Mouse (Mus musculus) neural tube, embryonic 12.5 days (tissue): ENCODE results near the gene Rbm39. TPM values are rescaled to one million over a fixed set of nuclear protein-coding genes. Genes with fewer than 3 reads are reported as not detected.
"Not testable (repeated sequence)": the region's sequence is repeated elsewhere in the genome, so short reads cannot be mapped to it uniquely, and the experiment has no call there.

ENCODE experiments used
- ATAC-seq: fragments of 200-750 bp; cut with Nextera tagmentation; 2 replicates; pipeline ENCODE4 v1.8.0; 2017; ENCODE audit warnings: low read depth, mild to moderate bottlenecking, moderate TSS enrichment, moderate library complexity; ENCODE audit not compliant: low FRiP score
- H3K27ac ChIP-seq: fragments of 300-500 bp; sonication (generic); 2 replicates; pipeline ENCODE4 v1.5.1; 2016
- H3K27me3 ChIP-seq: fragments of 300-500 bp; sonication (generic); replicated peaks from 2 replicates; pipeline ENCODE4 v1.6.1; 2016; ENCODE audit warnings: mild to moderate bottlenecking
- H3K36me3 ChIP-seq: fragments of 300-500 bp; sonication (generic); 2 replicates; pipeline ENCODE4 v1.6.1; 2016; ENCODE audit warnings: mild to moderate bottlenecking
- H3K4me1 ChIP-seq: fragments of 300-500 bp; sonication (generic); 2 replicates; pipeline ENCODE4 v1.6.1; 2016
- H3K4me2 ChIP-seq: fragments of 300-500 bp; sonication (generic); replicated peaks from 2 replicates; pipeline ENCODE4 v1.6.1; 2016; ENCODE audit warnings: mild to moderate bottlenecking
- H3K4me3 ChIP-seq: fragments of 300-500 bp; sonication (generic); 2 replicates; pipeline ENCODE4 v1.5.1; 2016
- H3K9ac ChIP-seq: fragments of 300-500 bp; sonication (generic); 2 replicates; pipeline ENCODE4 v1.6.1; 2016; ENCODE audit warnings: mild to moderate bottlenecking
- H3K9me3 ChIP-seq: fragments of 300-500 bp; sonication (generic); 2 replicates; pipeline ENCODE4 v1.6.1; 2016; ENCODE audit warnings: mild to moderate bottlenecking
- WGBS: fragments of 180-500 bp; shearing (Covaris S2); methylation state at CpG from one replicate; pipeline ENCODE4 v1.1.7; 2016; 5-methylcytosine and 5-hydroxymethylcytosine counted together
- polyA plus RNA-seq: library from polyadenylated mRNA; unstranded; fragments of >200 nt; fragmentation: Nextera tagmentation; extraction: Ambion mirVana; gene quantifications from 2 replicates; pipeline ENCODE4 v1.2.1, GENCODE M21; 2016

Rbm39 gene
- polyA plus RNA-seq, 1 experiment from 2014 or later: 583 TPM

DNA sequence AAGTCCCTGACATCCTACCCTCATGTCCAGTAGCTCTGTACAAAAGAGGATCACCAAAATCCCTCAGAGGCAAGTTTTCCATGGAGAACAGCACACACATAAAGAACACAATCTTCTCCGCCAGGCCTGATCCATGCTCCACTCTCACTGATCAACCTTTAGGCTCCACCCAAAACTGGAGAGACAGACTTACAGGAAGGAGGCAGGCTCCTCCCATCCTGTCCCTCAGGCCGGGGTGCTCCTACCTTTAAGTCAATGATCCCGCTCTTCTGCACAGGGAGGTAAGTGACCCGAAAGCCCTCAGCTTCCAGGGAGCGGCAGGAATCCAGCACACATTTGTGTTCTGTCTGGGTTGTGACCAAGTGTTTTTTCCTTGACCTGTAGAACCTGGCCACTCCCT is 45.9 kb downstream of the Rbm39 start:
- H3K4me3 ChIP-seq: no peak overlapping the region
- H3K4me2 ChIP-seq: no peak overlapping the region
- H3K9me3 ChIP-seq: no peaks in the 10 kb centered on the region
- no peaks in the 10 kb centered on the region for H3K4me1 ChIP-seq
- no peak overlapping the region for H3K9ac ChIP-seq
- H3K27ac ChIP-seq: no peak overlapping the region
- H3K36me3 ChIP-seq: 0 out of 2 replicates have a peak, but pooled peaks cover 17% of the 10 kb centered on the region
- ATAC-seq: no peak
- WGBS: 88% methylated on average over 5 of the region's 5 CpGs
- no peaks in the 10 kb centered on the region for H3K27me3 ChIP-seq

DNA sequence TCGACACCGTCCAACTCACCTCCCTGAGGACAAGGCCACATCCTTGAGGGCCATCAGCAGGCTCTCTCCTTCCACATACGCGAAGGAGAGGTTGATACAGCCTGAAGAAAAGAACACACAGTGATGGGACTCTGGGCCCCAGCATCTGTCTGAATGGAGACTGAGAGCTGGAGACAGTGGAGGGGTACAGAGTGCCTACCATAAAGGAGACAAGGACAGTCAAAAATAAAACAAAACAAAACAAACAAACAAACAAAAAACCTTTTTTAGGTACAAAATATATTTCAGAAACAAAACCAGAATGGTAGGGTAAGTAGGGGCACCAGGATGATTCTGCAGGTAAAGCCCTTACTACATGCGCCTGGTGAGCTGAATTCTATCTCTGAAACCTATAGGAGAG is 53.0 kb downstream of the Rbm39 start, which contains the start of gene Gm28036:
Gene Gm28036 (minus strand): TSS at position 101 of the 400 bp plus-strand sequence.
- Histone ChIP-seq H3K36me3 (peaks cover 24% of the 10 kb centered on the region), H3K27ac (no peak within 1 kb of the TSS), H3K4me3 (no peak within 1 kb of the TSS), H3K27me3 (no peaks in the 10 kb centered on the region), H3K4me2 (no peak within 1 kb of the TSS), H3K4me1 (no peaks in the 10 kb centered on the region), H3K9ac (no peak within 1 kb of the TSS), H3K9me3 (no peaks in the 10 kb centered on the region)
- WGBS: 96% methylated on average over 5 of the region's 5 CpGs
- no peak for ATAC-seq

DNA sequence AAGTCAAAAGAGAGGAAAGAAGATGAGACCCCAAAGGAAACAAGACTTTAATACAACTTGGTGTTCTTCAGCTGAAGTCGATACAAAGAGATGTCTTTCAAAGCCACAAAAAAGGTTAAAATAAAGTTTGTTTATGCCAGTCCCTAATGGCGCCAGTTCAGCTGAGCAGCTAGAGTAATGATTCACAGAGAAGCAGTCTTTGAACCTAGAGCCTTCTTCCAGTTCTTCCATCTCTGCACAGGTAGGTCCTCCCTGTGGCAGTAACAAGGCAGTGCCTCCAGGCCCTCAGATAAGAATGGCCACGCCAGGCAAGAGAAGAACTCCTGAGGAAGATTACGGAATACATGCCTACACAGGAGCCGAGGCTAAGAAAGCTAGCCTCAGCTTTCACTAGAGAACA is 56.3 kb downstream of the Rbm39 start:
- Histone ChIP-seq H3K27ac (no peak overlapping the region), H3K9me3 (no peaks in the 10 kb centered on the region), H3K9ac (no peak overlapping the region), H3K4me1 (no peaks in the 10 kb centered on the region), H3K4me2 (no peak overlapping the region), H3K4me3 (no peak overlapping the region), H3K27me3 (no peaks in the 10 kb centered on the region), H3K36me3 (peaks cover 17% of the 10 kb centered on the region)
- WGBS: 91% methylated on average over 5 of the region's 5 CpGs
- no peak for ATAC-seq

DNA sequence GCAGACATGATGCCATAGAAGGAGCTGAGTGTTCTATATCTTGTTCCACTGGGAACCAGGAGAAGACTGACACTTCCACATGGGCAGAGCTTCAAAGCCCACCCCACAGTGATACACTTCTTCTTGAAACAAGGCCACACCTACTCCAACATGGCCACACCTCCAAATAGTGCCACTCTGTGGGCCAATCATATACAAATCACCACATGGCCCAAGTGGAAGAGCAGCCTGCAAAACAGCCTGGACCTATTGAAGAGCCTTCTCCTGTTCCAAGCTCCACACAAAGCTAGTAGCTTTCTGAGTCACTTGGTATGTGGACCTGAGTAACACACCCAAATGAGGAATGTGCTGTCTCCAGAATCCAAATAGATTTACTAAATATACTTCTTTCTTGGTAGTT is 60.5 kb downstream of the Rbm39 start:
- H3K4me3 ChIP-seq: no peak overlapping the region
- H3K36me3 ChIP-seq: peaks cover 3% of the 10 kb centered on the region
- H3K27me3 ChIP-seq: no peaks in the 10 kb centered on the region
- H3K4me1 ChIP-seq: no peaks in the 10 kb centered on the region
- H3K27ac ChIP-seq: no peak overlapping the region
- no peak overlapping the region for H3K4me2 ChIP-seq
- no peaks in the 10 kb centered on the region for H3K9me3 ChIP-seq
- ATAC-seq: no peak
- no peak overlapping the region for H3K9ac ChIP-seq

DNA sequence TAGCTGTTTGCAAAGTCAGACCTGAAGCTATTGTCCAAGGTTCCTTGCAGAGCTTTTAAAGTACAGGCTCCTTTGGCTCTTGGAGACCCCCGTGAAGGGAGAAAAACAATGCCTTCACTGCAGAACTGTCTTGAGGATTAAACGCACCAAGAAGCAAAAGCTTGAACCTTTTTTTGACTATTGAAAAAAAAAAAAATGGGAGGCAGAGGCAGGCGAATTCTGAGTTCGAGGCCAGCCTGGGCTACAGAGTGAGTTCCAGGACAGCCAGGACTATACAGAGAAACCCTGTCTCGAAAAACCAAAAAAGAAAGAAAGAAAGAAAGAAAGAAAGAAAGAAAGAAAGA is 68.0 kb downstream of the Rbm39 start:
- H3K27me3 ChIP-seq, H3K27ac ChIP-seq, H3K9me3 ChIP-seq, H3K9ac ChIP-seq, H3K36me3 ChIP-seq, H3K4me1 ChIP-seq, ATAC-seq: not testable (repeated sequence)
- Histone ChIP-seq H3K4me3 (peak overlapping the region; percentile 89), H3K4me2 (peak overlapping the region; percentile 61)
- 23% methylated on average over 5 of the region's 5 CpGs for WGBS

DNA sequence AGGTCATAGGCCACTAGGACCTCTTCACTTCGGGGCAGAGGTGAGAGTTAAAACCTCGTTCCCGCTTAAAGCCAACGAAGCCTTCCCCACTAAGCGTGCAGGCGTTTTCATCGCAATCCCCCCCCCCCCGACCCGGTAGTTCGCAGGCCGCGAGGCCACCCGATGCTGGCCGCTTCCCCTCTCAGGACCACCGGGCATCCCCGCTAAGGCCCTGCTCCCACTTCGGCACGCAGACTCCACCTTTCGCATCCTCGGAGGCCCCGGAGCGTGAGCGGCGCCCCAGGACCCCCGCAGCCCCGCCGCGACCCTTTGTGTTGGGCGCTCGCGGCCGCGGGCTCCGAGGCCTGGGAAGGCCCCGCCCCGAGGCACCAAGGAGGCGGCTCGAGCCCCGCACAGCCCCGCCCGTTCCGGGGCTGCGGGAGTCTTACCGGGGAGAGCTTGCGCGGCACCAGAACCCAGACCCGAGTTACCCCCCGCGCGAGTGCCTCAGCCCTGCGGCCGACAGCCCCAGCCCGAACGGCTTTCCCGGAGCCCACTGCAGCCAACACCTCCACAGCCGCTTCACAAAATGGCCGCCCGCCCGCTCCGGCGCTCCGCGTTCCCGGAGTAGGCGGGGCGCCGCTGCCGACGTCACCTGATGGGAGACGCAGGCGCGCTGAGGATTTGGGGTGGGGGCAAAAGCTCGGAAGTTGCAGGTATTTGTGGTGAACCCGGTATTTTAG is 68.5 kb downstream of the Rbm39 start, which contains the start of the genes Cpne1 and Rbm12:
Gene Cpne1 (minus strand): TSS at position 608 of the 722 bp plus-strand sequence.
Gene Rbm12 (minus strand): TSS at position 621 of the 722 bp plus-strand sequence.
- under 1% methylated on average over 73 of the region's 74 CpGs for whole genome bisulfite sequencing
- peaks cover 9% of the 10 kb centered on the region; the same call in 1 of the 2 replicates for H3K4me1 ChIP-seq

DNA sequence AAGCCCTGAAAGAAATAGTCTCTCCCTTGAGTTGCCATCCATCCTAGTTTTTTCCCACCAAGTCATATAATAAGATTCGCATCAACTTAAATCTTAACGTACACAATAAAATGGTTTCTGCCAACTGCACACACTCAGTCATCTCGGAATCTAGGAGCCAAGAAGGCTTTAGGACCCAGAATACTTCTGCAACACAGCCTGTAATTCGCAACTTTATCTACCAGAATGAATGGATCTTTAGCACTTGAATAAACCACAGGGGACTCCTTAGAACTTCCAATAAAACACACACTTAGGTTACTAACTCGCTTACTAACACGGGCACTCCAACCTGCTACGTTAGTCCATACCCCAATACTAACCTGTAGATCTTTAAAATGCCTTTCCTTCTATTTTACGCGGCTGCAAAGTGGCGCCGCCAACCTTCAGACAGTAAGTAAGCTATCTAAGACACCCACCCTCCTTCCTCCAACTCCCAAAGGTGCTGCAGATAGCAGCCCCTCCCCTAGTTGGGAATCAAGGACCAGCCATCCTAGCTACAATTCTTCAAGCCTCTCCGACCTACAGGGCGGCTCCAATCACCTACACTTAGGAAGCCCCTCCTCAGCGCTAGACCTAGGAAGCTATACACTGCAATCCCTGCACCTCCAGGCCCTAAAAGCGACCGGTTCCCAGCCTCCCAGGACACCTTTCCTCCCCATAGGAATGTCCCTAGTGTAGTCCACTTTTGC is 69.2 kb downstream of the Rbm39 start:
- Histone ChIP-seq H3K9ac (peak overlapping the region; percentile 97), H3K4me1 (peaks cover 9% of the 10 kb centered on the region; the same call in 1 of the 2 replicates), H3K36me3 (0 out of 2 replicates have a peak, but pooled peaks cover 3% of the 10 kb centered on the region), H3K4me3 (peak overlapping the region; percentile 89), H3K9me3 (no peaks in the 10 kb centered on the region), H3K4me2 (peak overlapping the region; percentile 61), H3K27me3 (no peaks in the 10 kb centered on the region), H3K27ac (no peak overlapping the region)
- peak; percentile 53 for ATAC-seq
- WGBS: 1% methylated on average over 16 of the region's 16 CpGs

More for the DNA sequence above, 68.5 kb downstream of the Rbm39 start, which contains the start of the genes Cpne1 and Rbm12:
- Histone ChIP-seq H3K27ac (peak within 1 kb of the TSS; percentile 79), H3K9ac (peak within 1 kb of the TSS; percentile 97), H3K36me3 (no peaks in the 10 kb centered on the region), H3K9me3 (no peaks in the 10 kb centered on the region), H3K27me3 (no peaks in the 10 kb centered on the region), H3K4me2 (peak within 1 kb of the TSS; percentile 61), H3K4me3 (peak within 1 kb of the TSS; percentile 89)
- peak; percentile 89 for ATAC-seq

Other genes starting within 250 kb of the Rbm39 start
- 74.5 and 74.6 TPM in 2 replicates for gene Uqcc1, start 249.9 kb downstream of the Rbm39 start, polyA plus RNA-seq
- gene Gm15557, start 239.5 kb downstream of the Rbm39 start, polyA plus RNA-seq: not detected in 2 replicates
- gene Gdf5, start 234.9 kb downstream of the Rbm39 start, polyA plus RNA-seq: 1.2 and 2.0 TPM in 2 replicates
- gene Cep250, start 223.8 kb downstream of the Rbm39 start, polyA plus RNA-seq: 19.3 and 23.0 TPM in 2 replicates
- 1.8 and 2.0 TPM in 2 replicates for gene 6430550D23Rik, start 172.3 kb downstream of the Rbm39 start, polyA plus RNA-seq
- 254 and 257 TPM in 2 replicates for gene Ergic3, start 172.2 kb downstream of the Rbm39 start, polyA plus RNA-seq
- not detected in 2 replicates for gene Fer1l4, start 127.3 kb downstream of the Rbm39 start, polyA plus RNA-seq
- 6.6 and 7.9 TPM in 2 replicates for gene Spag4, start 115.1 kb downstream of the Rbm39 start, polyA plus RNA-seq
- gene Cpne1, start 68.3 kb downstream of the Rbm39 start, polyA plus RNA-seq: 52.9 and 54.8 TPM in 2 replicates
- gene Rbm12, start 68.3 kb downstream of the Rbm39 start, polyA plus RNA-seq: 31.8 and 48.5 TPM in 2 replicates
- gene Gm28036, start 53.1 kb downstream of the Rbm39 start, polyA plus RNA-seq: 27.9 and 30.2 TPM in 2 replicates
- gene Romo1, start 36.2 kb downstream of the Rbm39 start, polyA plus RNA-seq: 445 and 476 TPM in 2 replicates
- gene Nfs1, start 36.1 kb downstream of the Rbm39 start, polyA plus RNA-seq: 34.4 and 34.6 TPM in 2 replicates
- 91.0 and 91.9 TPM in 2 replicates for gene Phf20, start 16.2 kb upstream of the Rbm39 start, polyA plus RNA-seq
- 6.5 and 7.0 TPM in 2 replicates for gene Cnbd2, start 132.1 kb upstream of the Rbm39 start, polyA plus RNA-seq
- 117 and 122 TPM in 2 replicates for gene Scand1, start 132.5 kb upstream of the Rbm39 start, polyA plus RNA-seq
- gene Epb41l1, start 240.7 kb upstream of the Rbm39 start, polyA plus RNA-seq: 5.0 and 5.1 TPM in 2 replicates